Mouse (Mus musculus) embryonic facial prominence, embryonic 11.5 days (tissue): Measurements from ENCODE around the gene Ly6g6d. TPM values are rescaled to one million over a fixed set of nuclear protein-coding genes. Genes with fewer than 3 reads are reported as not detected.

Experiments used
- ATAC-seq: fragments of 200-750 bp; cut with Nextera tagmentation; replicated peaks from 2 replicates; pipeline ENCODE4 v1.8.0; 2017; ENCODE audit warnings: low read depth; ENCODE audit not compliant: insufficient number of reproducible peaks, low FRiP score, low TSS enrichment
- DNase-seq: peaks from one replicate; pipeline ENCODE4 v3.0.0-alpha.2; 2015; ENCODE audit warnings: low spot score
- H3K27ac ChIP-seq: fragments of 300-500 bp; sonication (generic); replicated peaks from 2 replicates; pipeline ENCODE4 v1.5.1; 2014; ENCODE audit warnings: mild to moderate bottlenecking, low read depth, low read length, control low read depth
- H3K27me3 ChIP-seq: fragments of 300-500 bp; sonication (generic); 2 replicates; pipeline ENCODE4 v1.6.1; 2014; ENCODE audit warnings: mild to moderate bottlenecking, low read length, moderate library complexity, mixed read lengths; ENCODE audit not compliant: control insufficient read depth, insufficient read depth
- H3K36me3 ChIP-seq: fragments of 300-500 bp; sonication (generic); replicated peaks from 2 replicates; pipeline ENCODE4 v1.6.1; 2014; ENCODE audit warnings: low read depth, mild to moderate bottlenecking, low read length, moderate library complexity, mixed read lengths; ENCODE audit not compliant: control insufficient read depth, insufficient read depth
- H3K4me1 ChIP-seq: fragments of 300-500 bp; sonication (generic); 2 replicates; pipeline ENCODE4 v1.6.1; 2014; ENCODE audit warnings: low read length, mixed read lengths; ENCODE audit not compliant: control insufficient read depth, insufficient read depth
- H3K4me2 ChIP-seq: fragments of 300-500 bp; sonication (generic); 2 replicates; pipeline ENCODE4 v1.6.1; 2014; ENCODE audit warnings: low read depth, mild to moderate bottlenecking, control low read depth, low read length, moderate library complexity
- H3K4me3 ChIP-seq: fragments of 300-500 bp; sonication (generic); 2 replicates; pipeline ENCODE4 v1.5.1; 2014; ENCODE audit warnings: low read depth, low read length, control low read depth
- H3K9ac ChIP-seq: fragments of 300-500 bp; sonication (generic); replicated peaks from 2 replicates; pipeline ENCODE4 v1.6.1; 2014; ENCODE audit warnings: mild to moderate bottlenecking, control low read depth, low read length
- H3K9me3 ChIP-seq: fragments of 300-500 bp; sonication (generic); replicated peaks from 2 replicates; pipeline ENCODE4 v1.6.1; 2016; ENCODE audit warnings: mild to moderate bottlenecking, low read length, inconsistent platforms, mixed read lengths; ENCODE audit not compliant: control insufficient read depth
- WGBS: fragments of 180-500 bp; shearing (Covaris S2); extraction: QIAGEN DNeasy Blood & Tissue Kit; methylation state at CpG from one replicate; pipeline ENCODE4 v1.1.7; 2014; 5-methylcytosine and 5-hydroxymethylcytosine counted together
- polyA plus RNA-seq: library from polyadenylated mRNA; unstranded; fragments of >200 nt; fragmentation: Nextera tagmentation; extraction: Ambion mirVana; gene quantifications from 2 replicates; pipeline ENCODE4 v1.2.1, GENCODE M21; 2014

Gene Ly6g6d
- polyA plus RNA-seq, 1 experiment from 2014 or later = not detected

GRCm38 (mm10) chr17:35071454-35071853 lies 6.4 kb downstream of the Ly6g6d start:
- peaks cover 6% of the 10 kb centered on the region for H3K27me3 ChIP-seq
- DNase-seq (no peak), ATAC-seq (no peak)
- H3K4me1 ChIP-seq = peaks cover 2% of the 10 kb centered on the region; the same call in 1 of the 2 replicates
- no peak overlapping the region for H3K4me3 ChIP-seq
- no peaks in the 10 kb centered on the region for H3K36me3 ChIP-seq
- H3K9ac ChIP-seq = no peak overlapping the region
- no peak overlapping the region; the same call in 1 of the 2 replicates for H3K27ac ChIP-seq
- WGBS = 81% methylated on average over 9 of the region's 9 CpGs
- no peak overlapping the region for H3K4me2 ChIP-seq
- H3K9me3 ChIP-seq = no peaks in the 10 kb centered on the region

GRCm38 (mm10) chr17:35070556-35071229 lies 7.2 kb downstream of the Ly6g6d start:
- H3K27me3 ChIP-seq = peaks cover 9% of the 10 kb centered on the region
- no peak for ATAC-seq

GRCm38 (mm10) chr17:35068213-35068914 lies 9.5 kb downstream of the Ly6g6d start:
- DNase-seq (no peak), ATAC-seq (no peak)
- no peaks in the 10 kb centered on the region for H3K36me3 ChIP-seq
- no peak overlapping the region for H3K27ac ChIP-seq
- no peaks in the 10 kb centered on the region for H3K9me3 ChIP-seq
- H3K4me2 ChIP-seq = no peak overlapping the region; the same call in 1 of the 2 replicates
- no peak overlapping the region for H3K4me3 ChIP-seq
- peaks cover 4% of the 10 kb centered on the region; the same call in 1 of the 2 replicates for H3K4me1 ChIP-seq
- peaks cover 14% of the 10 kb centered on the region for H3K27me3 ChIP-seq
- H3K9ac ChIP-seq = no peak overlapping the region
- WGBS = 82% methylated on average over 17 of the region's 17 CpGs

More at GRCm38 (mm10) chr17:35070556-35071229, 7.2 kb downstream of the Ly6g6d start:
- Histone ChIP-seq H3K27ac (no peak overlapping the region), H3K36me3 (no peaks in the 10 kb centered on the region), H3K9me3 (no peaks in the 10 kb centered on the region), H3K4me2 (no peak overlapping the region), H3K9ac (no peak overlapping the region), H3K4me3 (no peak overlapping the region), H3K4me1 (no peaks in the 10 kb centered on the region)
- WGBS = 50% methylated on average over 6 of the region's 6 CpGs
- no peak for DNase-seq

GRCm38 (mm10) chr17:35066084-35066483 lies 11.8 kb downstream of the Ly6g6d start, which contains the start of gene Mpig6b:
Mpig6b (minus strand) TSS chr17:35066184.
- Histone ChIP-seq H3K36me3 (peaks cover 6% of the 10 kb centered on the region), H3K4me3 (peak within 1 kb of the TSS; percentile 27), H3K4me2 (peak within 1 kb of the TSS; percentile 60), H3K4me1 (peaks cover 4% of the 10 kb centered on the region; the same call in 1 of the 2 replicates), H3K9ac (peak within 1 kb of the TSS; percentile 46), H3K9me3 (no peaks in the 10 kb centered on the region), H3K27me3 (peaks cover 14% of the 10 kb centered on the region), H3K27ac (no peak within 1 kb of the TSS)
- WGBS = 44% methylated on average over 10 of the region's 10 CpGs
- ATAC-seq (no peak), DNase-seq (no peak)

- WGBS = 2% methylated on average over 48 of the region's 48 CpGs
- H3K36me3 ChIP-seq = peaks cover 9% of the 10 kb centered on the region
- peak within 1 kb of the TSS; percentile 27 for H3K4me3 ChIP-seq
- peaks cover 14% of the 10 kb centered on the region for H3K27me3 ChIP-seq
- no peaks in the 10 kb centered on the region for H3K9me3 ChIP-seq
- H3K4me1 ChIP-seq = peaks cover 12% of the 10 kb centered on the region
- DNase-seq (peak; percentile 77), ATAC-seq (peak; percentile 11; the same call in 1 of the 2 replicates)
- no peak within 1 kb of the TSS for H3K27ac ChIP-seq
- H3K4me2 ChIP-seq = peak within 1 kb of the TSS; percentile 60
- H3K9ac ChIP-seq = peak within 1 kb of the TSS; percentile 46
Measured at GRCm38 (mm10) chr17:35064951-35065947, 12.6 kb downstream of the Ly6g6d start, which contains the start of gene Ly6g6c. Ly6g6c (plus strand) TSS chr17:35065388.

- Histone ChIP-seq H3K27me3 (peaks cover 14% of the 10 kb centered on the region), H3K4me1 (peaks cover 13% of the 10 kb centered on the region), H3K4me2 (no peak overlapping the region; the same call in 1 of the 2 replicates), H3K27ac (no peak overlapping the region), H3K9ac (no peak overlapping the region; the same call in 1 of the 2 replicates), H3K36me3 (peaks cover 9% of the 10 kb centered on the region), H3K9me3 (no peaks in the 10 kb centered on the region), H3K4me3 (peak overlapping the region; percentile 27; the same call in 1 of the 2 replicates)
- no peak for DNase-seq
- WGBS = 29% methylated on average over 10 of the region's 10 CpGs
- no peak for ATAC-seq
Measured at GRCm38 (mm10) chr17:35064378-35064877, 13.4 kb downstream of the Ly6g6d start.

GRCm38 (mm10) chr17:35063466-35063865 lies 14.4 kb downstream of the Ly6g6d start:
- no peaks in the 10 kb centered on the region for H3K9me3 ChIP-seq
- peaks cover 9% of the 10 kb centered on the region for H3K36me3 ChIP-seq
- no peak overlapping the region for H3K9ac ChIP-seq
- H3K4me3 ChIP-seq = no peak overlapping the region
- ATAC-seq = no peak
- peaks cover 13% of the 10 kb centered on the region for H3K4me1 ChIP-seq
- whole genome bisulfite sequencing = 93% methylated on average over 3 of the region's 3 CpGs
- no peak overlapping the region for H3K4me2 ChIP-seq
- H3K27ac ChIP-seq = no peak overlapping the region
- no peak for DNase-seq
- H3K27me3 ChIP-seq = peaks cover 14% of the 10 kb centered on the region
